Mouse (Mus musculus) small intestine, adult 2 months (tissue): ENCODE results near the gene Casp1. TPM values are rescaled to one million over a fixed set of nuclear protein-coding genes. Genes with fewer than 3 reads are reported as not detected.

Source experiments
- H3K27ac ChIP-seq: fragments of 200-500 bp; 2 replicates; pipeline ENCODE4 v1.5.1; 2012; ENCODE audit warnings: low read depth, low read length, control low read depth, inconsistent platforms; ENCODE audit not compliant: insufficient read depth
- H3K27me3 ChIP-seq: fragments of 200-500 bp; 2 replicates; pipeline ENCODE4 v1.6.1; 2012; ENCODE audit warnings: mild to moderate bottlenecking, moderate library complexity, low read length, inconsistent platforms; ENCODE audit not compliant: control insufficient read depth, insufficient read depth
- H3K36me3 ChIP-seq: fragments of 200-500 bp; 2 replicates; pipeline ENCODE4 v1.6.1; 2012; ENCODE audit warnings: mild to moderate bottlenecking, low read length, control low read depth, inconsistent platforms; ENCODE audit not compliant: control insufficient read depth, insufficient read depth
- H3K4me1 ChIP-seq: fragments of 200-500 bp; 2 replicates; pipeline ENCODE4 v1.6.1; 2012; ENCODE audit warnings: low read length, inconsistent platforms, mixed read lengths; ENCODE audit not compliant: control insufficient read depth, insufficient read depth, insufficient read length
- H3K4me3 ChIP-seq: fragments of 200-500 bp; 2 replicates; pipeline ENCODE4 v1.5.1; 2012; ENCODE audit warnings: low read depth, mild to moderate bottlenecking, control low read depth, inconsistent platforms, low read length, moderate library complexity
- CTCF ChIP-seq: fragments of 200-500 bp; IDR thresholded peaks from 2 replicates; pipeline ENCODE4 v1.5.1; 2012; ENCODE audit warnings: low read depth, mild to moderate bottlenecking, control low read depth, inconsistent platforms, low read length, moderate library complexity, mixed read lengths; ENCODE audit not compliant: insufficient replicate concordance, insufficient read length; ENCODE audit errors: extremely low read depth
- POLR2A ChIP-seq: fragments of 200-500 bp; IDR thresholded peaks from 2 replicates; pipeline ENCODE4 v1.6.1; 2012; ENCODE audit warnings: low read depth, mild to moderate bottlenecking, control low read depth, inconsistent platforms, low read length, moderate library complexity
- WGBS: fragments of 180-500 bp; shearing (Covaris S2); methylation state at CpG from one replicate; pipeline ENCODE4 v1.1.7; 2018; 5-methylcytosine and 5-hydroxymethylcytosine counted together
- polyA plus RNA-seq: library from polyadenylated mRNA; depleted of rRNA; stranded (reverse); fragments of >200 nt; gene quantifications from 2 replicates; pipeline ENCODE4 v1.2.3, GENCODE M21; 2012

The Casp1 gene
- polyA plus RNA-seq, 1 experiment: 1.5 TPM

GRCm38 (mm10) chr9:5296354-5297237, 1.7 kb upstream of the Casp1 start:
- Histone ChIP-seq H3K36me3 (peaks cover 1% of the 10 kb centered on the region; the same call in 1 of the 2 replicates), H3K4me1 (peaks cover 4% of the 10 kb centered on the region; the same call in 1 of the 2 replicates), H3K27me3 (no peaks in the 10 kb centered on the region), H3K27ac (peak overlapping the region; percentile 60), H3K4me3 (no peak overlapping the region)
- 25% methylated on average over 2 of the region's 2 CpGs for WGBS
- TF ChIP-seq POLR2A (no peak), CTCF (no peak)

DNA sequence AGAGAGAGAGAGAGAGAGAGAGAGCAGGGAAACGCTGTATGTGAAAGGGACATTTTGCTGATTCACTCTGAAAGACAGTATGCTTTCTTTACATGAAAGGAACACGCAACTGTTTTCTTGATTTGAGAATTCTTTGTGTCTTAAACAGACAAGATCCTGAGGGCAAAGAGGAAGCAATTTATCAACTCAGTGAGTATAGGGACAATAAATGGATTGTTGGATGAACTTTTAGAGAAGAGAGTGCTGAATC, 740 bp downstream of the Casp1 start:
- TF ChIP-seq CTCF: no peak
- TF ChIP-seq POLR2A: no peak
- no peaks in the 10 kb centered on the region for H3K27me3 ChIP-seq
- peaks cover 12% of the 10 kb centered on the region for H3K36me3 ChIP-seq
- peaks cover 4% of the 10 kb centered on the region; the same call in 1 of the 2 replicates for H3K4me1 ChIP-seq
- H3K4me3 ChIP-seq: no peak overlapping the region
- WGBS: 13% methylated on average over 2 of the region's 2 CpGs
- peak overlapping the region; percentile 90 for H3K27ac ChIP-seq

- Histone ChIP-seq H3K4me1 (peaks cover 7% of the 10 kb centered on the region; the same call in 1 of the 2 replicates), H3K36me3 (peaks cover 15% of the 10 kb centered on the region), H3K27ac (peak within 1 kb of the TSS; percentile 60), H3K4me3 (peak within 1 kb of the TSS; percentile 19; the same call in 1 of the 2 replicates), H3K27me3 (no peaks in the 10 kb centered on the region)
- 6% methylated on average over 5 of the region's 5 CpGs for WGBS
- TF ChIP-seq POLR2A: no peak
- TF ChIP-seq CTCF: no peak
Measured at GRCm38 (mm10) chr9:5308561-5308960, 10.2 kb downstream of the Casp1 start, which contains the start of gene Casp4. Gene Casp4, plus strand, starts transcription at chr9:5308828.

GRCm38 (mm10) chr9:5310112-5310511, 11.8 kb downstream of the Casp1 start:
- no peaks in the 10 kb centered on the region for H3K27me3 ChIP-seq
- H3K4me3 ChIP-seq: no peak overlapping the region
- H3K27ac ChIP-seq: no peak overlapping the region

DNA sequence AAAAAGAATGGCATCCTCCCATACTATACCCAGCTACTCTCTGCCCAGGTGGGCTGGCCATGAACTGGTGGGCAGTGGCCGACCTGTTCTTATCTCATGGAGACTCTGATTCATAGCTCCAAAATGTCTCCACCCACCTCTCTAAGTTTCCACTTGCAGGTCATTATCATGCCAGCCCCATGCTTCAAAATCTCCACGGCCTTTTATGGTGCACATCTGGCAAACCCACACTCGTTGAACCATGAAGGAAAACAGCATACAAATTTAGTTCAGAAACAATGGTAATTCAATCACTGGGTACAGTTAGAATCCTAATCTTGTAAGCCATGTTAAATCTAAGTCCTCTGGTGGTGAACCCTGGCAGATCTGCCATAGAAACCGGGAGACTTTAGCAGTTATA, 13.1 kb downstream of the Casp1 start:
- no peak for TF ChIP-seq CTCF

More at GRCm38 (mm10) chr9:5310112-5310511, 11.8 kb downstream of the Casp1 start:
- Histone ChIP-seq H3K4me1 (peaks cover 7% of the 10 kb centered on the region; the same call in 1 of the 2 replicates), H3K36me3 (peaks cover 11% of the 10 kb centered on the region)
- no peak for TF ChIP-seq CTCF
- no peak for TF ChIP-seq POLR2A

DNA sequence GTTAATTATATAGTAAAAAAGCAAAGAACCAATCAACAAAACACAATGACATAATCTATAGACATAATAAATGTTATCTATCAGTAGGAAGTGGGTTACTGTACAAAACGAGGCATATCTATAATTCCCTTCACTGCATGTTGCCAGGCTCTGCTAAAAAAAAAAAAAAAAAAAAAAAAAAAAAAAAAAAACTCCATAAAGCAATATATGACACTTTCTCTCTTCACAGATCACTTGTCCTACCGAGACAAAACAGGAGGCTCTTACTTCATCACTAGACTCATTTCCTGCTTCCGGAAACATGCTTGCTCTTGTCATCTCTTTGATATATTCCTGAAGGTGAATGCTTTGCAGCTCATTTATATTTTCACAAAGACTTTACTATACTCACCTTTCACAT, 29.9 kb downstream of the Casp1 start:
- peaks cover 14% of the 10 kb centered on the region for H3K36me3 ChIP-seq
- H3K27ac ChIP-seq: no peak overlapping the region
- peaks cover 6% of the 10 kb centered on the region for H3K4me1 ChIP-seq
- 57% methylated on average over 3 of the region's 3 CpGs for WGBS
- no peak overlapping the region for H3K4me3 ChIP-seq
- no peak for TF ChIP-seq POLR2A
- H3K27me3 ChIP-seq: no peaks in the 10 kb centered on the region

More for the DNA sequence above, 13.1 kb downstream of the Casp1 start:
- H3K4me1 ChIP-seq: peaks cover 7% of the 10 kb centered on the region; the same call in 1 of the 2 replicates
- H3K36me3 ChIP-seq: peaks cover 9% of the 10 kb centered on the region
- no peak overlapping the region for H3K4me3 ChIP-seq
- WGBS: 31% methylated on average over 4 of the region's 4 CpGs
- H3K27me3 ChIP-seq: no peaks in the 10 kb centered on the region
- H3K27ac ChIP-seq: peak overlapping the region; percentile 58; the same call in 1 of the 2 replicates

GRCm38 (mm10) chr9:5332441-5332840, 34.1 kb downstream of the Casp1 start:
- H3K4me3 ChIP-seq: no peak overlapping the region
- TF ChIP-seq CTCF: no peak
- no peak for TF ChIP-seq POLR2A

More at GRCm38 (mm10) chr9:5332441-5332840, 34.1 kb downstream of the Casp1 start:
- Histone ChIP-seq H3K27me3 (no peaks in the 10 kb centered on the region), H3K36me3 (peaks cover 13% of the 10 kb centered on the region; the same call in 1 of the 2 replicates), H3K27ac (peak overlapping the region; percentile 94), H3K4me1 (peaks cover 8% of the 10 kb centered on the region)
